Mouse (Mus musculus) hindlimb bud, embryonic 11.5 days (tissue): Measurements from ENCODE around the gene Rps6kl1.
A peak's percentile ranks its signal among the peaks of the same experiment; 100 is the strongest.

Experiments
- DNase-seq: peaks from one replicate; pipeline ENCODE4 v3.0.0-alpha.2; 2012; ENCODE audit warnings: low read depth, low spot score; ENCODE audit errors: extremely low spot score

The Rps6kl1 gene

GRCm38 (mm10) chr12:85142803-85143202 is 8.3 kb downstream of the Rps6kl1 start:
- DNase-seq, result peak; percentile 95

GRCm38 (mm10) chr12:85141096-85141495 is 10.0 kb downstream of the Rps6kl1 start:
- DNase-seq, result no peak

GRCm38 (mm10) chr12:85140036-85140701 is 10.9 kb downstream of the Rps6kl1 start:
- no peak for DNase-seq

- DNase-seq, result no peak
Measured at GRCm38 (mm10) chr12:85136627-85137026, 14.4 kb downstream of the Rps6kl1 start.

- DNase-seq, result no peak
Measured at GRCm38 (mm10) chr12:85135513-85136470, 15.3 kb downstream of the Rps6kl1 start.

- DNase-seq, result no peak
Measured at GRCm38 (mm10) chr12:85134043-85134794, 16.8 kb downstream of the Rps6kl1 start.

GRCm38 (mm10) chr12:85131361-85131760 is 19.7 kb downstream of the Rps6kl1 start:
- no peak for DNase-seq

GRCm38 (mm10) chr12:85129426-85129978 is 21.6 kb downstream of the Rps6kl1 start:
- DNase-seq, result no peak

- DNase-seq, result no peak
Measured at GRCm38 (mm10) chr12:85126986-85127603, 24.0 kb downstream of the Rps6kl1 start.

GRCm38 (mm10) chr12:85124751-85125150 is 26.3 kb downstream of the Rps6kl1 start:
- DNase-seq, result no peak

- DNase-seq, result no peak
Measured at GRCm38 (mm10) chr12:85123645-85124044, 27.4 kb downstream of the Rps6kl1 start.

- no peak for DNase-seq
Measured at GRCm38 (mm10) chr12:85123108-85123530, 27.9 kb downstream of the Rps6kl1 start.

GRCm38 (mm10) chr12:85121806-85122459 is 29.1 kb downstream of the Rps6kl1 start:
- no peak for DNase-seq

- DNase-seq, result no peak
Measured at GRCm38 (mm10) chr12:85115678-85116077, 35.4 kb downstream of the Rps6kl1 start.

- no peak for DNase-seq
Measured at GRCm38 (mm10) chr12:85113917-85114316, 37.1 kb downstream of the Rps6kl1 start.

- DNase-seq, result no peak
Measured at GRCm38 (mm10) chr12:85113337-85113736, 37.7 kb downstream of the Rps6kl1 start.

- DNase-seq, result no peak
Measured at GRCm38 (mm10) chr12:85112550-85113251, 38.4 kb downstream of the Rps6kl1 start.

- DNase-seq, result no peak
Measured at GRCm38 (mm10) chr12:85110698-85111592, 40.1 kb downstream of the Rps6kl1 start, which contains the start of the genes Prox2 and Dlst. Prox2 (minus strand) TSS chr12:85110759. Dlst (plus strand) TSS chr12:85110833.
